Mouse (Mus musculus) cerebellum, postnatal 14 days (tissue): ENCODE results near the gene Pygm.

Experiments used
- DNase-seq, 2 experiments: peaks; one replicate each; pipeline ENCODE4 v3.0.0; 2021; ENCODE audit warnings: mixed read lengths in 2 of 2

The Pygm gene

DNA sequence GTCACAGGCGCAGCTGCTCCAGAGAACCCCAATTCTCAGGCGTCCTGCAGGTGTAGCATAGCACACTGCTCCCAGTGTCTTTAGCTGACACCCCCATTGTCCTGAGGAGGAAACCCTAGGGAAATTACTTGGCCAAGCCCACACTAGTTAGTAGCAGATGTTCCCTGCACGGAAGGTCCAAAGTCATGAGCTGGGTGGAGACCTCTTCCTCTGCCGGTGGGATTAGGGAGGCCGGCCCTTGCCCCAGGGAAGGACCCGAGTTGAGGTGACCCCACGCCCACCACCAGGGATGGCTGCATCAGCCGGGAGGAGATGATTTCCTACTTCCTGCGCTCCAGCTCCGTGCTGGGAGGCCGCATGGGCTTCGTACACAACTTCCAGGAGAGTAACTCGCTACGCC, 28.6 kb downstream of the Pygm start:
- no peak for DNase-seq

DNA sequence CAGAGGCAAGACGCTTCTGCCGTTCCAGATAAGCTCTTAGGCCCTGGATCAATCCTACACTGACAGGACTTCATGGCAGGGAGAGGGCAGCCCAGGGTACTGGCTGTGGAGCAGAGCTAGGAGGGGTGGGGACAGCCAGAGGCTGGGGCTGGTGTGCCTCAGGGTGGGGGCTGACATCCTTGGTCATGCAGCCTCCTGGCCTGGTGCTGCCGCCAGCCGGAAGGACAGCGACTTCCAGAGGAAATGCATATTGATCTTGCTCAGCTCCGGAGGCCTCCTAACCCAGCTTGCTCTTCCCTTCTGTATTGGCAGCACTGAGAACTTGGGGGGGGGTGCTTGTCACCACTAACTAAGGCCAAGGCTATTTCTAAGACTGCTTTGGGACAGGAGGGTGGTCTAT, 31.3 kb downstream of the Pygm start:
- no peak for DNase-seq

DNA sequence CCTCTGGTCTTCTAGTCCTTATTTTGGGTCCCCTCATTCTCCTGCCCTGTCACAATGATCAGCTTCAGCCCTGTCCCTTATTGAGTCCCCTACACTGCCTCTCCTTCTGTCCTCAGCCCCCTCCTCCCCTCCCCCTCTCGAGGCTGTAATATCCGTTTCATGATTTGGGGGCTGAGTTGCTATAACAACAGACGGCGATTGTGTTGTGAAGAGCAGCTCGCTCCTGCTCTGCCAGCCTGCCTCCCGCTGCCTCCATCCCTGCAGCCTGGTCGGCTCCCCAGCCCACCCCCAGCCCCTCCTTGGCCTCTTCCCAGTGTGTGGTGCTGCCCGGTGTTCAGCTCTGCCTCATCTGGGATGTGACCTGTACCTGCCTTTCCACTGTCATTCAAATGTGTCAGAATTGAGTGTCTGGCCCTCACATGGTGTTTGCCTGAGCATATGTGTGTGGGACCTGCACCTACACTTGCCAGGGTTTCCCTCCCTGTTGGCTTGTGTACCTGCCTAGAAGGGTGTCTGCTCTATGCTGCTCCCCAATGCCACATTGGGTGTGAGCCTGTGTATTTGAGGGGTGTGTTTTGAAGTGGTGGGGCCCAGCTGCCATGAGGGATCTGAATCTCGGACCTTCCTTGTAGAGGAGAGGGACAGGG, 32.0 kb downstream of the Pygm start:
- peak in 1 of 2 experiments; percentile 59 for DNase-seq

DNA sequence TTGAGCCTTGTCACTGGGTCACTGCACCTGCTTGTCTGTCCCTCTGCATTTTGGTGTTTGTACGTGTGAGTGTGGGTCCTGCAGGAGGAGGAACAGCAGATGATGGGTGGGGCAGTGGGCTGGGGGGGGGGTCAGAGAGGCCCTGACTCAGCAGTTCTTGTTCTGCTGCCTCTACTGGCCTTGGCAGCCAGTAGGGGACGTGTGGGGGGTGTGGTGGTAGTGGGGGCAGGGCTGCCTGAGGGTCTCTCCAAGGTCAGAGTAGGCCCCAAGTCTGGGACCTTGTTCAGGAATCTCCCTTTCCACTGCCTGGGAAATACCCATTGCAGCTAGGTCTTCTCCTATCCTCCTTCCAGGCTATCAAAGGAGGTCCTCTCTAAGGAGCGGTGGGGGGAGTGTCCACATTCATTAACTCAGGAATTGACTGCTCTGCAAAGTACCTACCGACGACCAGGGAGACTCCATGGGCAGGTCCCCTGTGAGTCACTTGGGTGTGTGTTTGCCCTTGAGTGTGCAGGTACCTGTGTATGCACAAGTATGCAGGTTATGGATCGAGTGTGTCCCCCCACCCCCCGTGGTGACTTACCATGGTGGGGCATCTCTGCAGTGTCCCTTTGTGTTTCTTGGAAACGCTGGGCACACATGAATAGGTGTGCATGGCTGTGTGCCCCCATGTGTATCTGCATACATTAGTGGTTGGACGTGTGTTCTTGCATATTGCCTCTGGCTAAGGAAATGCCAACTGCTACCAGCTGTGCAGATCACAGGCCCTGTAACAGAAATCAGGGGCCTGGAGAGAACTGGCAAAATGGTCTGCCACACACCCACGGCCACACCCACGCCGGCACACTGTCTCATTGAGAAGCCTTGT, 32.9 kb downstream of the Pygm start:
- DNase-seq, result peak in 1 of 2 experiments; percentile 40

DNA sequence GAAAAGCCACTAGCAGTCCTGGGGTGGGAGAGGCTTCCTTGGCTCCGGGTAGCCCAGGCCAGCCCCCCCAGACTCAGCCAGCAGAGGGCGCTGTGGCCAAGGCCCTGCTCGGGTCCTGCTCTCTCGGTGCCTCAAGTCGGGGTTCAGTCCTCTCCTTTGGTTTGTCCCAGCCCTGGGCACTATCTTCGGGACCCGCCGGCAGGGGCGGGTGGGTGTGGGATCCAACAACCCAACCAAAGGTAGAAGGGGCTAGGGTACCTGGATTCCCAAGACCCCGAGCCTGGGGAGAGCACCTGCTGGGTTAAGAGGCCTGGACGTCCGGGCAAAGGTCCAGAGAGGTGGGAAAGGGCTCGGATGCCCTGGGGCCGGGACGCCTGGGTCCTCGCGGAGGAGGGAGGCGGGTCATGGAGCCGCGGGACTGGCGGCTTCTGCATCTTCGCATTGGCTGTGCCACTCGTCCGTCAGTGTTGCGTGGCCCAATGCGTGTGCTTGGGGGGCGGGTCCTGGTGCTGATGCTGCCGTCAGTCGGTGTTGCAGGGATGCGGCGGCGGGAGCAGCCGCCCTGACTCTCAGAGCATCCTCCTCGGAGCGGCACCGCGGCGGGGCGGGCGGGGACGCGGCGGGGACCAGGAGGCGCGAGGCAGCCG, 34.2 kb downstream of the Pygm start, which contains the start of gene Nrxn2:
Gene Nrxn2, plus strand, starts transcription at position 499 of the 647 bp plus-strand sequence.
- peak; percentile 97 to 98 for DNase-seq

DNA sequence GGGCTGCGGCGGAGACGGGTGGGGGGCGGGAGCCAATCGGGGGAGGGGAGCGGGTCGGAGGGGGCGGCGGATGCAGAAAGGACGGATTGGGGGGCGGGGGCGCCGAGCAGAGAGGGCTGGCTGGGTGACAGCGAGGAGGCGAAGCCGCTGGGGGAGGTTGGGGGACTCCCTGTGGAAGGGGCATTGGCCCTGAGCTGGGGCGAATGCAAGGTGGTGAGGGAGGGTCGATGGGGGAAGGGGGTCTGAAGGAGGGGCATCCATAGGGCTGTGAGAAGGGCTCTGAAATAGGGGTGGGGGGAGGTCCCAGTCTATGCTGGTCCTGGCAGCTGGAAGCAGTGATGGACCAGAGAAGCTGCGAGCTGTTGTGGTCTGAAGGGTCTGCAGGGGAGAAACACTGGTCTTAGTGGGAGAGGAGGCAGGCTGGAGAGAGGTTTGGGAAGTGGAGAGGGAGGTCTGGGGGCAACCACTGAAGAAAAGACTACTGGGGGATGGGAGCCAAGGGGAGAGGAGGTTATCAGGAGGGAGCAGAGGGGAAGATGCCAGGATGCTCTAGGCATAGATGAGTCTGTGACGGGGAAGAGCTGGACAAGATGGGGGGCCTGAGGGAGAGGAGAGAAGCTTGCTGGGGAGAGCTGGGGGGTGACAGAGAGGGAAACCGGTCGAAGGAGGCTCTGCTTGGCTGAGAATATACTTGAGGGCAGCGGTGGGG, 34.9 kb downstream of the Pygm start:
- peak in 1 of 2 experiments; percentile 77 for DNase-seq

DNA sequence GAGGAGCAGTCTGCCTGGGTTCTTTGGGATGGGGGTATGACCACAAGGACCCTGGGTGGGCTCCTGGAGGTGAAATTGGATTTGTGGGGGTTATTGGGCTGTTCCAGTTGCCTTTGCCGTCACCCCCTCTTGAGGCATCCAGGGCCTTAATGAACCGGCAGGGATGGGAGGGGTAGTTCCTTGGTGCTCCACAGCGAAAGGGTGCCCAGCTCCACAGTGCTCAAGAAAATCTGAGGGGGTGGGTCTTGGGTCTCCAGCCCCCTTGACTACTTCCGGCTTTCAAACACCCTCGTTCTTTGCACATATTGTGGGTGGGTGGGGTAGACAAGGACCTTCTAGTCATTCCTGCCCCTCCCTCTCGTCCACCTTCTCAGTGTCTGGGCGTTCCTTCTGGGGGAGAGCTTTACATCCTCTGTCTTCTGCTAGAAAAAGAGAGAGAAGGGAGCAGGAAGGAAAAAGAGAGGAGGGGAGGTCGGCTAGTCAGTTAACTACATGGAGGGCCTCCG, 35.7 kb downstream of the Pygm start:
- DNase-seq, result no peak

DNA sequence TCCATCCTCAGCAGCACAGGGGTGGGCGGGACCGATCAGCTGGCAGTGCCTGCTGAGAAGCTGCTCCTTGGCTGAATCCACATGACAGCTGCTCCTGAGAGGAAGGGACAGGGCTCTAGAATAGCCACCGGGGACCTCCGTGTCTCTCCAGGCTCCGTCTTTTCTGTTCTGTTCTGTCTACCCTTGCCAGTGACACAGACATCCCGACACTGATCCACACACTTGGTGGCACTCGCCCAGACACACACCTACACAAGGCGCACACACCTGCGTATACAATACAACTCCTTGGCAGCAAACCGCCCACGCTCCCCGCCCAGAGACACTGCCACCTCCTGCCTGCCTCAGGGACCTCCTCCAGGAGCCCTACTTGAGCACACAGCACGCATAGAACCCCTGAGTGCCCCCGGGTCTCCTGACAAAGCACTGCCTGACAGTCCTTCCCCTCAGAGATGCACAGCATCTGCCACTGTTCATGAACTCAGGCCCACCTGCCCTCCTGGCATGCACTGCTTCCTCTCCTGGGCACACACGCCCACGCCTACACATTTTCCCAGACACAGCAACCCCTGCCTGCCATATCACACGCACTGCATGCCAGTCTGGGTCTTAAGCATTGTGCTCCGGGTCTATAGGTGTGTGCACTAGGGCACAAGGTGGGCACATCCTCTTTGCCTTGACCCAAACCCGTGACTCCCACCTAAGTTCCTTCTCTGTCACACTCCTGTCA, 36.4 kb downstream of the Pygm start:
- peak; percentile 54 to 62 for DNase-seq

DNA sequence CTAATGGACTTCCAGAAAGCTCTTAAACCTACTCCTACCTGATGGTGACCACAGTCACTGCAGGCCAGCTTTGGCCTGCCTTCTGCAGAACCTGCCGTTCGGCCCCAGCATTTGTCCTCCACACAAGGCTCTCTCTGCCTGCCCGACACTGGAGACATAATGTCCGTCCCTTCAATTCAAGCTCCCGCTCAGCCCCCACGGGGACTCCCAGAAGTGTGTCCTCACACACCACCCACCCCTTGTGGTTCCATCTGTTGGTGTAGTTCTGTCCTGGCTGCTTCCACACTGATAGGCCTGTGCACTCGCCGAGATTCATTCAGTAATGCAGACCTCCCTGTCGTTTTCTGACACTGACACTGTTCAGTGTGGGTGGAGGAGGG, 37.0 kb downstream of the Pygm start:
- peak; percentile 40 to 46 for DNase-seq

DNA sequence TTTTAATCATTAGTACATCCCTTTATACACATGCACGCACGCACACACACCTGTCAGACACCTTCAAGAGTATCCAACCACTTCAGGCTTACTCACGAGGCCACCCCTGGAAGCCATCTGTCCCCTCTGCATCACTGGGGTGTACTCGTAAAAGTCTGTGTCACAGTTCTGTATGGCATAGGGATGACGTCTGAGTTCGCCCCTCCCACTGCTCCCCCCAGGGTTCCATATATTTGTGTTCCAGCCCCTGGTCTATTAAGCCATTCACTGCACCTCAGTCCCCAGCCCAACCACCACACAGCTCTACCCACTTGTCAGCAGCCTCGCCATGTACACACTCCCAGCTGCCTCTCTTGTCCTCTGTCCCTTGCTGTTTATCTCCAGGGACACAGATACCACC, 37.8 kb downstream of the Pygm start:
- no peak for DNase-seq

DNA sequence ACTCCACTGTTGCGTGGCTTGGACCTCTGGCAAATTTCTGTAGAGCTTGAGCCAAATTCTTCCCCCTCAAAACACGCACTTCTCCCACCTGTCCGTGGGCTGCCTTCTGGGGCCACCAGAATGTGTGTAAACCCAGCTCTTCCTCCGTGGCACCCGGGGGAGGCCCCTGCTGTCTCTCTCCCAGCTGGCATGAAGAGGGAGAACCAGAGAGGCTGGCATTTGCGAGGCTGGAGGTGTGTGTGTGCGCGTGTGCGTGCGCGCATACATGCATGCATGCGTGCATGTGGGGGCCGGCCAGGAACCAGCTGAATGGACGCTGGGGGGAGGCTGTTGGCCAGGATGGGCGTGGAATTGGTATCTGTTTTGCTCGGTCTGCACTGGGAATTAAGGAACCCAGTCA, 39.0 kb downstream of the Pygm start:
- DNase-seq, result peak; percentile 40 to 47

DNA sequence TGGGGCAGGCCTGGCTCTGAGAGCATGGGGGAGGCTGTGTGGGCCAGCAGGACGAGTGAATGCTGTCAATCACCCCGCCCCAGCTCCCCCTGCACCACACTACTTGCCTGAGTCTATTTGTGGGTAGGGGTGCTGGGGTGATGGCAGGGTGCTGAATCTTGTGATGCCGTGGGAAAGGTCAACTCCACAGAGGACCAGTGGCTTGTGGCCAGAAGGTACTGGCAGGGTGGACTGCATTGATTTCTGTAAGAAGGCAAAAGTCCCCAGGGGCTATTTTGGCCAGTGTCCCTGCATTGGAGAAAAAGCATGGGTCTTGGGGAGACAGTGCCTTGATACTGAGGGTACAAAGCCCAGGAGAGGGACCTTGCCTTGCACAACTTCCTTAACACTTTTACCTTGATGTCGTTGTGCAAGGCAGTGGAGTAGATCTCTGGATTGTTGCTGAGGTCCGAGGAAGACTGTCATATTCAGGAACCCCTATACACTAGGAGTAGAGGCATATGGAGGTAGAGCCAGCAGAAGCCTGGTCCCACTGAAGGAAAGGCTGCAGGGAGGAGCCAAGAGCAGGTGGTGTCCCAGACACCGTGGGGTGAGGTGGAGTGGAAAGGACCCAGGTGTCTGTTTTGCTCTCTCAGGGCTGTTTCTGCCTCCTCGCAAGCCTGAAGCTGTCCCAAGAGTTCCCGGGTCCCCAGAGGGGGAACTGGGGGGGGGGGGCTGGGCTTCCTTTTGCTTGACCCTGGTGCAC, 40.1 kb downstream of the Pygm start:
- peak in 1 of 2 experiments; percentile 48 for DNase-seq

DNA sequence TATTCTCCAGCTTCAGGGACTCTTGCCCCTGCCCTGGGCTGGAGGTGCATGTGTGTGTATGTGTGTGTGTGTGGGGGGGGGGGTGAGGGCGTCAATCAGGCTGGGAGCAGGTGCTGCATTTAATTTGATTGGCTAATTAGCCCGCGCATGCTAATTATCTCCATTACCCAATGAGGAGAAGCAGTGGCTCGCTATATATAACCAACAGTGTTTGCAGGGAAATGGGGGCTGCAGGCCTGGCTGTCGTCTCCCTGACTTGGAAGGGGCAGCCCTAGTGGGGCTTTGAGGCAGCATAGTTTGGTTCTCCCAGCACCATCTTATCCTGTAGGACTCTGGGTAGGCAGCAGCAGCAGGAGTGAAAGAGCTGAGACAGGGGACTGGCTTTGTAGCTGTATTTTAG, 41.4 kb downstream of the Pygm start:
- no peak for DNase-seq

DNA sequence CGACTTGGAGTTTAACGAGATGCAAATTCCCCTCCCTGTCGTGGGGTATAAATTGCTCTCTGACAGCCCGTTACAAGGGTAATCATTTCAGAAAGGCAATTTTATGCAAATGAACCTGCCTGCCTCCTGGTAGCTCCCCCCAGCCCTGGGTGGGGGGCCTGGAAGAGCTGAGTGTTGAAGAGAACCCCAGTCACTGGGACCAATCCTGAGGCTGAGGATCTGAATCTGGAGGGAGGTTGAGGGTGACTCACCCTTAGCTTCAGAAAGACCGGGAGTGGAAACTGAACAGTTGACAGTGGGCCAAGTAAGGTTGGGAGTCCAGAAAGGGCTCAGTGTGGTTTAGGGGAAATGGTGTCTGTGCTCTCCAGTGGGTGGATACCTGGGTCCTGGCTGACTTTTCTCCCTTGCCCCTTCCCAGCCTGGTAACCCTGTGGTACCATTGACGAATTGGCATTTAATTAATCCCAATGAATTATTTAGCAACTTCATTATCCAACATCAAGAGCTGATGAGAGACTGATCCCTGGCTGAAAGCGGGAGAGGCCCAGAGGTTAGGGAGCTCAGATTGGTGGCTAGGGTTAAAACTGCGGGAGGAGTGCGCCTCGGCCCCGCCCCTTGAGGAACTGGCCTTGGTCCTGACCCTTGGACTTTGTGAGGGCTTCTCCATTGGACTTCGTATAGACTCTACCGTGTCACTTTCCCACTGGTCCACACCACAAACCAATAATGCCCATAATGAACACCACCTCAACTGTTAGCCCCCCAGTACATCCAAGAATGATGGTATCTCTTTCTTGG, 42.7 kb downstream of the Pygm start:
- DNase-seq, result peak in 1 of 2 experiments; percentile 54

DNA sequence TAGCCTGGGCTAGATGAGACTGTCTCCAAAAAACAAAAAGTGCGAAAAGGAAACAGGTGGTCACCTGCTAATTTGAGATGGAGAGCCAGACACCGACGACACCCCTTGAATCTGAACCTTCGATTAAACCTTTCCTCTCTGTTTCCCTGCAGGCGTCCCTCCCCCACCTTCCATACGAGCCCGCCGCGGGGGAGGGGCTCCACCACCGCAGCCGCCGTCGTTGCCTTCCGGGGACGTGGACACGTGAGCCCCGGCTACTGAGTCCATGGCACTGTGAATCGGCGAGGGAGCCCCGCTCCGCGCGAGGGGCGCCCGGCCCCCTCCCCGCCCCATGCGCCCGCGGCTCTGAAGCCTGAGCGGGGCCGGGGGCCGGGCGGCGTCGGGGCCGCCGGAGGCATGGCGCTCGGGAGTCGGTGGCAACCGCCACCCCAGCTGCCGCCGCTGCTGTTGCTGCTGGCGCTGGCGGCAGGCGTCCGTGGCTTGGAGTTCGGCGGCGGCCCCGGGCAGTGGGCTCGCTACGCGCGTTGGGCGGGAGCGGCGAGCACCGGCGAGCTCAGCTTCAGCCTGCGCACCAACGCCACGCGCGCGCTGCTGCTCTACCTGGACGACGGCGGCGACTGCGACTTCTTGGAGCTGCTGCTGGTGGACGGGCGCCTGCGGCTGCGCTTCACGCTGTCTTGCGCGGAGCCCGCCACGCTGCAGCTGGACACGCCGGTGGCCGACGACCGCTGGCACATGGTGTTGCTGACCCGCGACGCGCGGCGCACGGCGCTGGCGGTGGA, 43.6 kb downstream of the Pygm start:
- DNase-seq, result peak in 1 of 2 experiments; percentile 61

DNA sequence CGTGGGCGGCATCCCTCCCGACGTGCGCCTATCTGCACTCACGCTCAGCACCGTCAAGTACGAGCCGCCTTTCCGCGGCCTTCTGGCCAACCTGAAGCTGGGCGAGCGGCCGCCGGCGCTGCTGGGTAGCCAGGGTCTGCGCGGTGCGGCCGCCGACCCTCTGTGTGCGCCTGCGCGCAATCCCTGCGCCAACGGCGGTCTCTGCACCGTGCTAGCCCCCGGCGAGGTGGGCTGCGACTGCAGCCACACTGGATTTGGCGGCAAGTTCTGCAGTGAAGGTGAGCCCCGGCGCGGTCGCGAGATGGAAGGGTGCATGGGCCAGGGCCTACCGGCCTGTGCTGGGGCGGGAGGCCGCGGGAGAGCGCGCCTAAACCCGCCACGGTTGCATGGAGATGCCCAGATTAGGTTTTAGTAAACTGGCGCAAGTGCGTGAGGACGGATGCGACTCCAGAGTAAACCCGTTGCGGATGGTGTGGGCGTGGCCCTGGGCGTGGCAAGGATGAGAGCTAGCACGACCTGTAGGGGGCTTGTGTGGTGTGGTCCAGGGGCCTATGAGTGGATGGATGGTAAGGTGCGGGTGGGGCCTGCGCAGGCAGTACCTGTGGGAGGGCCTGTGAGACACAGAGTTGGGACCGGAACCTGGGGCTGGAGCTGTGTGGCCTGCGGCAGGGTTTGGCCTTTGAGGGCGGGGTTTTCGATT, 44.5 kb downstream of the Pygm start:
- peak in 1 of 2 experiments; percentile 62 for DNase-seq

DNA sequence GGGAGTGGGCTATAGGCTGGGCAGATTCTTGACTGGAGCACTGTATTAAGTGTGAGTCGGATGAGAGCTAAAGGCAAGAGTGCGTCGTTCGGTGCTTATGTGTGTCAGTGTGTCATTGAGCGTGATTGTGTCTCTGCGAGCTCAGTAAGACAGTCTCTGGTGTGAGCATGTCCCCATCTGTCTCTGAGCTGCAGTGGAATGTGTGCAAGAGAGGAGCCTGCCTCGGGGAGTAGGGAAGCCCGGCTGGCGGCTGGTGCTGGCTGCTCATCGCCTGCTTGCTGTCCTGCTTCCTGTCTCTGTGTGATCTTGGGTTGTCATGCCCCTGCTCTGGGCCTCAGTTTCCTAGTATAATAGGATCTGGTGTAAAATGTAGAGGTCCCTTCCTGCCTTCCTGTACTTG, 58.8 kb downstream of the Pygm start:
- DNase-seq, result no peak

DNA sequence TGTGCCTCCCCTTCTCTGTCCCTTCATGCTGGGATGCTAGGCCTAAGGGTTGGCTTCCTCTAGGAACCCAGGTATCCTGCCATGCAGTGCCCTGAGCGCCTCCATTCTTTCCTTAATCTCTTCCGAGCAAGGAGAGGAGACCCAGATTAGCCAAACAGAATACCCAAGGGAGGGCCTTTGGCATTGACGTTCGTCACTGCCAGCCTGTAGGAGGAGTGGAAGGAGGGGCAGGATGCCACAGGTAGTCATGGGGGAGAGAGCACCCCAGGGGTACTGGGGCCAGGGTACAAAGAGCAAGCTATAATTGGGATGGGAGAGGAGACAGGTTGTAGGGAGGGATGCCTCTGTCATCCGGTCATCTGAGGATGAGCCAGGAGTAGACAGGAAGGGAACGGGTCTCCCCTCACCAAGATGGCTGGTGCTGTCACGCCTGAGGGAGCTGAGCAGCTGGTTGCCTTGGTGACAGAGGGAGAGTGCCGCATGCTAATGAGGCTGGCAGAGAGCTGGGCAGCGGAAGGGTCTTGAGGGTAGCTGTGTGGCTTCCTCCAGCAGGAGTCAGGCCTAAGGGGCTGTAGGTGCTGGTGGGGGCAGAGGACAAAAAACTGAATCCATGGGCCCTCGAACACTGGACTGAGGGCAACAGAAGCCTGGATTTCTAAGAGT, 61.7 kb downstream of the Pygm start:
- peak in 1 of 2 experiments; percentile 52 for DNase-seq
